Mouse (Mus musculus): ENCODE measurements at regions not wholly inside any gene's neighbourhood (a gene's known extent, or its start where the extent isn't known, plus 50 kb on each side); places are given as distances from the start of the nearest gene placed in this dataset.

GRCm38 (mm10) chr19:52878812-52879502 lies 161.1 kb downstream of the Xpnpep1 start:
- 92% methylated on average over 6 of the region's 6 CpGs for WGBS
- Histone ChIP-seq H3K27me3 (no peaks in the 10 kb centered on the region), H3K4me2 (replicated peaks) (no peak overlapping the region), H3K9ac (replicated peaks) (no peak overlapping the region), H3K4me3 (no peak overlapping the region), H3K9me3 (no peaks in the 10 kb centered on the region), H3K36me3 (no peaks in the 10 kb centered on the region), H3K4me1 (no peaks in the 10 kb centered on the region), H3K27ac (replicated peaks) (no peak overlapping the region)
- no peak for ATAC-seq (ENCODE audit: low FRiP score, low read depth)

- no peak overlapping the region for H3K27ac ChIP-seq (replicated peaks)
- H3K4me3 ChIP-seq = no peak overlapping the region
- H3K4me2 ChIP-seq (replicated peaks) = no peak overlapping the region
- no peak overlapping the region for H3K9ac ChIP-seq (replicated peaks)
- WGBS = 95% methylated on average over 1 of the region's 1 CpGs
- no peak for ATAC-seq (ENCODE audit: low FRiP score, low read depth)
- no peaks in the 10 kb centered on the region for H3K9me3 ChIP-seq
- no peaks in the 10 kb centered on the region for H3K27me3 ChIP-seq
- H3K4me1 ChIP-seq = no peaks in the 10 kb centered on the region
- H3K36me3 ChIP-seq = no peaks in the 10 kb centered on the region
Observed at GRCm38 (mm10) chr19:52866635-52867034, 173.4 kb downstream of the Xpnpep1 start.

GRCm38 (mm10) chr19:52861576-52861975 lies 178.4 kb downstream of the Xpnpep1 start:
- WGBS = 80% methylated on average over 9 of the region's 9 CpGs
- Histone ChIP-seq H3K9ac (replicated peaks) (no peak overlapping the region), H3K4me2 (replicated peaks) (no peak overlapping the region), H3K27me3 (no peaks in the 10 kb centered on the region), H3K9me3 (no peaks in the 10 kb centered on the region), H3K4me3 (no peak overlapping the region), H3K36me3 (no peaks in the 10 kb centered on the region), H3K27ac (replicated peaks) (no peak overlapping the region), H3K4me1 (no peaks in the 10 kb centered on the region)
- no peak for ATAC-seq (ENCODE audit: low FRiP score, low read depth)

- Histone ChIP-seq H3K27ac (replicated peaks) (no peak overlapping the region), H3K4me2 (replicated peaks) (no peak overlapping the region), H3K9ac (replicated peaks) (no peak overlapping the region), H3K9me3 (no peaks in the 10 kb centered on the region), H3K4me3 (no peak overlapping the region), H3K4me1 (no peaks in the 10 kb centered on the region), H3K36me3 (no peaks in the 10 kb centered on the region), H3K27me3 (no peaks in the 10 kb centered on the region)
- ATAC-seq (ENCODE audit: low FRiP score, low read depth) = no peak
- WGBS = 88% methylated on average over 7 of the region's 7 CpGs
Observed at GRCm38 (mm10) chr19:52854068-52854682, 185.8 kb downstream of the Xpnpep1 start.

- Histone ChIP-seq H3K9me3 (no peaks in the 10 kb centered on the region; the same call in 1 of the 2 replicates), H3K27ac (replicated peaks) (no peak overlapping the region), H3K36me3 (no peaks in the 10 kb centered on the region), H3K9ac (replicated peaks) (no peak overlapping the region), H3K27me3 (no peaks in the 10 kb centered on the region), H3K4me2 (replicated peaks) (no peak overlapping the region), H3K4me1 (no peaks in the 10 kb centered on the region), H3K4me3 (no peak overlapping the region)
- 92% methylated on average over 7 of the region's 7 CpGs for WGBS
- ATAC-seq (ENCODE audit: low FRiP score, low read depth) = no peak
Observed at GRCm38 (mm10) chr19:52816202-52816601, 223.8 kb downstream of the Xpnpep1 start.

GRCm38 (mm10) chr19:52812046-52812445 lies 228.0 kb downstream of the Xpnpep1 start:
- H3K4me1 ChIP-seq = no peaks in the 10 kb centered on the region
- no peak overlapping the region for H3K27ac ChIP-seq (replicated peaks)
- no peak overlapping the region for H3K9ac ChIP-seq (replicated peaks)
- H3K27me3 ChIP-seq = no peaks in the 10 kb centered on the region
- no peak overlapping the region for H3K4me3 ChIP-seq
- H3K36me3 ChIP-seq = no peaks in the 10 kb centered on the region
- no peaks in the 10 kb centered on the region for H3K9me3 ChIP-seq
- no peak overlapping the region for H3K4me2 ChIP-seq (replicated peaks)
- WGBS = 82% methylated on average over 6 of the region's 6 CpGs
- ATAC-seq (ENCODE audit: low FRiP score, low read depth) = no peak

GRCm38 (mm10) chr19:52788802-52789201 lies 251.2 kb downstream of the Xpnpep1 start:
- H3K9me3 ChIP-seq = no peaks in the 10 kb centered on the region
- H3K4me2 ChIP-seq (replicated peaks) = no peak overlapping the region
- no peak overlapping the region for H3K4me3 ChIP-seq
- no peak for ATAC-seq (ENCODE audit: low FRiP score, low read depth)
- WGBS = 92% methylated on average over 3 of the region's 3 CpGs
- H3K9ac ChIP-seq (replicated peaks) = no peak overlapping the region
- no peaks in the 10 kb centered on the region for H3K27me3 ChIP-seq
- no peak overlapping the region for H3K27ac ChIP-seq (replicated peaks)
- H3K36me3 ChIP-seq = no peaks in the 10 kb centered on the region
- H3K4me1 ChIP-seq = no peaks in the 10 kb centered on the region

GRCm38 (mm10) chr19:52768761-52769388 lies 271.1 kb downstream of the Xpnpep1 start:
- no peaks in the 10 kb centered on the region for H3K36me3 ChIP-seq
- H3K27me3 ChIP-seq = no peaks in the 10 kb centered on the region
- H3K4me1 ChIP-seq = no peaks in the 10 kb centered on the region
- no peak overlapping the region for H3K4me3 ChIP-seq
- H3K4me2 ChIP-seq (replicated peaks) = no peak overlapping the region
- WGBS = 80% methylated on average over 4 of the region's 4 CpGs
- no peak for ATAC-seq (ENCODE audit: low FRiP score, low read depth)
- peaks cover 3% of the 10 kb centered on the region; the same call in 1 of the 2 replicates for H3K9me3 ChIP-seq
- no peak overlapping the region for H3K9ac ChIP-seq (replicated peaks)
- no peak overlapping the region for H3K27ac ChIP-seq (replicated peaks)

- Histone ChIP-seq H3K4me1 (no peaks in the 10 kb centered on the region), H3K27me3 (no peaks in the 10 kb centered on the region), H3K9me3 (peaks cover 3% of the 10 kb centered on the region; the same call in 1 of the 2 replicates), H3K27ac (replicated peaks) (no peak overlapping the region), H3K4me2 (replicated peaks) (no peak overlapping the region), H3K36me3 (no peaks in the 10 kb centered on the region), H3K9ac (replicated peaks) (no peak overlapping the region), H3K4me3 (no peak overlapping the region)
- WGBS = 86% methylated on average over 5 of the region's 5 CpGs
- no peak for ATAC-seq (ENCODE audit: low FRiP score, low read depth)
Observed at GRCm38 (mm10) chr19:52768117-52768516, 271.9 kb downstream of the Xpnpep1 start.

GRCm38 (mm10) chr19:52738946-52739345 lies 301.1 kb downstream of the Xpnpep1 start:
- H3K36me3 ChIP-seq = no peaks in the 10 kb centered on the region
- 91% methylated on average over 9 of the region's 9 CpGs for WGBS
- H3K27me3 ChIP-seq = no peaks in the 10 kb centered on the region
- H3K4me3 ChIP-seq = no peak overlapping the region
- H3K9me3 ChIP-seq = no peaks in the 10 kb centered on the region
- no peak overlapping the region for H3K4me2 ChIP-seq (replicated peaks)
- H3K27ac ChIP-seq (replicated peaks) = no peak overlapping the region
- H3K9ac ChIP-seq (replicated peaks) = no peak overlapping the region
- no peak for ATAC-seq (ENCODE audit: low FRiP score, low read depth)
- no peaks in the 10 kb centered on the region for H3K4me1 ChIP-seq

- Histone ChIP-seq H3K4me2 (replicated peaks) (no peak overlapping the region), H3K27ac (replicated peaks) (no peak overlapping the region), H3K4me1 (no peaks in the 10 kb centered on the region), H3K9me3 (no peaks in the 10 kb centered on the region), H3K36me3 (no peaks in the 10 kb centered on the region), H3K9ac (replicated peaks) (no peak overlapping the region), H3K4me3 (no peak overlapping the region), H3K27me3 (no peaks in the 10 kb centered on the region)
- 31% methylated on average over 1 of the region's 1 CpGs for WGBS
- ATAC-seq (ENCODE audit: low FRiP score, low read depth) = no peak
Observed at GRCm38 (mm10) chr19:52721776-52722175, 318.2 kb downstream of the Xpnpep1 start.

GRCm38 (mm10) chr19:52715359-52715758 lies 324.7 kb downstream of the Xpnpep1 start:
- H3K4me1 ChIP-seq = no peaks in the 10 kb centered on the region
- no peak overlapping the region for H3K4me2 ChIP-seq (replicated peaks)
- no peak for ATAC-seq (ENCODE audit: low FRiP score, low read depth)
- 81% methylated on average over 5 of the region's 5 CpGs for WGBS
- no peak overlapping the region for H3K27ac ChIP-seq (replicated peaks)
- H3K27me3 ChIP-seq = no peaks in the 10 kb centered on the region
- no peaks in the 10 kb centered on the region for H3K9me3 ChIP-seq
- no peaks in the 10 kb centered on the region for H3K36me3 ChIP-seq
- H3K4me3 ChIP-seq = no peak overlapping the region
- H3K9ac ChIP-seq (replicated peaks) = no peak overlapping the region
